Mouse (Mus musculus): ENCODE measurements around the gene Ubxn7.

The Ubxn7 gene

DNA sequence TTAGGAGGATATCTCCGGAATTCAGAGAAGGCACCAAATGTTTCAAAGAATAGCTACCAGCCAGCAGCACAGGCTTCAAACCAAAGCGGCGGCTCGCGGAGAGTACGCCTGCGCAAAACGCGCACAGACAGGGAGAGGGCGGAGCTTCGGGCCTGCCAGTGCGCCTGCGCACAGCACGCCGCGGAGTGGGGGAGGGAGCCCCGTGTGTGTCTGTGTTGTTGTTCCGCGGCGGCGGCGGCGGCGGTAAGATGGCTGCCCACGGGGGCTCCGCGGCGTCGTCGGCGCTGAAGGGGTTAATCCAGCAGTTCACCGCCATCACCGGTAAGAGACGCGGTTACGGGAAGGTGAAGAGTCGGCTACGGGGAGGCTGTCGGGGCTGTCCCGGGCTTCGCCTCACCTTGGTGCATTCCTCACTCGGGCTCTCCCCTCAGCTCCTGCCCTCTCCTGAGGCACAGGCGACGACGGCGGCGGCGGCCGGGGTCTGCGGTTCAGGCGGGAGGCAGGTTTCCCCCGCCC, at the start of gene Ubxn7:
Gene Ubxn7 (plus strand): TSS at position 218 of the 516 bp plus-strand sequence.
- in situ Hi-C loops (cut with MboI; ENCODE audit: low pct_unique_long_range_greater_than_20kb in 1 of 2, low sequenced_read_pairs in 2 of 2, unreplicated experiment in 1 of 2) = no loop called here

- in situ Hi-C loops (cut with MboI; ENCODE audit: low pct_unique_long_range_greater_than_20kb in 1 of 2, low sequenced_read_pairs in 2 of 2, unreplicated experiment in 1 of 2) = loop anchor here in 1 of 2 experiments (25.0 kb wide), 1 partner anchor 330 kb away; the partner anchor contains the start of gene Tfrc
These were observed 49.4 kb upstream of the Ubxn7 start for GRCm38 (mm10) chr16:32282608-32283007.

GRCm38 (mm10) chr16:32291821-32292220, 40.2 kb upstream of the Ubxn7 start:
- in situ Hi-C loops (cut with MboI; ENCODE audit: low pct_unique_long_range_greater_than_20kb in 1 of 2, low sequenced_read_pairs in 2 of 2, unreplicated experiment in 1 of 2) = loop anchor here in 1 of 2 experiments (25.0 kb wide), 1 partner anchor 320 kb away; the partner anchor contains the start of gene Tfrc

- in situ Hi-C loops (cut with MboI; ENCODE audit: low pct_unique_long_range_greater_than_20kb in 1 of 2, low sequenced_read_pairs in 2 of 2, unreplicated experiment in 1 of 2) = loop anchor here in 1 of 2 experiments (25.0 kb wide), 1 partner anchor 313 kb away; the partner anchor contains the start of gene Tfrc
These were observed 32.4 kb upstream of the Ubxn7 start for GRCm38 (mm10) chr16:32299617-32300016.

DNA sequence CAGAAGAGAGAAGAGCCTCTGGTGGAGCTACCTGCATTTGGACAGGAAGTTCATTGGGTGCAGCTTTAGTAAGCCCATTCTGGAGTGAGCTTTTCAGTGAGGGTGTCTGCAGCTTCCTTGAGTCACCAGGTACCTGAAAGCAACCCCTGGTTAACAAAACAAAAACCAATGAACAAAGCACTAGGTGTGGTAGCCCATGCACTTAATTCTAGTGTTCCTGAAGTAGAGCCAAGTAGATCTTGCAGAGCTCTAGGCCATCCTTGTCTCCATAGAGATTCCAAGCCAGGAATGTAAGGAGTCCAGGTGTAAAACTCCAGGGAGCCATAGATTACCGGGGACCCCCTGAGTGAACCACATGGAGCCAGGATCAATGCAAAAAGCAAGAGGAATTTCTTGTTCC, 29.0 kb upstream of the Ubxn7 start:
- in situ Hi-C loops (cut with MboI; ENCODE audit: low pct_unique_long_range_greater_than_20kb in 1 of 2, low sequenced_read_pairs in 2 of 2, unreplicated experiment in 1 of 2) = no loop called here

- in situ Hi-C loops (cut with MboI; ENCODE audit: low pct_unique_long_range_greater_than_20kb in 1 of 2, low sequenced_read_pairs in 2 of 2, unreplicated experiment in 1 of 2) = no loop called here
These were observed 28.2 kb upstream of the Ubxn7 start for GRCm38 (mm10) chr16:32303886-32304285.

GRCm38 (mm10) chr16:32311970-32312369, 20.1 kb upstream of the Ubxn7 start:
- in situ Hi-C loops (cut with MboI; ENCODE audit: low pct_unique_long_range_greater_than_20kb in 1 of 2, low sequenced_read_pairs in 2 of 2, unreplicated experiment in 1 of 2) = no loop called here

- in situ Hi-C loops (cut with MboI; ENCODE audit: low pct_unique_long_range_greater_than_20kb in 1 of 2, low sequenced_read_pairs in 2 of 2, unreplicated experiment in 1 of 2) = no loop called here
These were observed 19.7 kb upstream of the Ubxn7 start for GRCm38 (mm10) chr16:32312386-32312785.

DNA sequence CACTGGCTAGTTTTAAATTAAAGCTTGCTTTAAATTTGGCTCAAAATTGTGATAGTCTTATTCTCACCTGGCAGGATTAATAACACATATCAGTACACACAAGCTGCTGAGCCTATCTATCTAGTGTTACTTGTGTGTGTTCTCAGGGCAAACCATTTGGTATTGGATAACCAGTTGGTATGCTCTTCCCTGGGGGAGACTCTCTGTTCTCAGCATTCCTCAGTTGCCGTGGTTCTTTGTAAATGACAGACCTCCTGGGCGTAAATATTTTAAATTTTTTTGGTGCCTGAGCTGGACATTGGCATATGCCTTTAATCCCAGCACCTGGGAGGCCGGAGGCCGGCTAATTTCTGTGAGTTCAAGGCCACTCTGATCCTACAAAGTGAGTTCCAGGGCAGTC, 19.2 kb upstream of the Ubxn7 start:
- in situ Hi-C loops (cut with MboI; ENCODE audit: low pct_unique_long_range_greater_than_20kb in 1 of 2, low sequenced_read_pairs in 2 of 2, unreplicated experiment in 1 of 2) = no loop called here

GRCm38 (mm10) chr16:32316601-32317000, 15.5 kb upstream of the Ubxn7 start:
- in situ Hi-C loops (cut with MboI; ENCODE audit: low pct_unique_long_range_greater_than_20kb in 1 of 2, low sequenced_read_pairs in 2 of 2, unreplicated experiment in 1 of 2) = no loop called here

DNA sequence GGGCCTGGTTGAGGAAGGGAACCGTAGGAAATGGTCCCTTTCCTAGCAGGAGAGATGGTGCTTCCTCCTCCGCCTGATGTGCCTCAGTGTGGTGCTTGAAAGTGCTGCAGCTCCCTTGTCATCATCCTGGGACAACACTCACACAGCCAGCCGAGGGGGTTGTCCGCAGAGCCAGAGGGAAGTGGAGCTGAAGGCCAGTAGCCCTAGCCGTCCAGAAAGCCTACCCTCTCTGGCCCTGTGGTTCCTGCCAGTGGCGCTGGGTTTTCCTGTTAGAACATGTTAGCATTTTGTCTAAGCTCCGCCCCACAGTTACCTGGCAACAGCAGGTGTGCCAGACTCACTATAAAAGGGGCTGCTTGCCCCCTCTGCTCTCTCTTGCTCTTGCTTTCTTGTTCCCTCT, 8.1 kb upstream of the Ubxn7 start:
- in situ Hi-C loops (cut with MboI; ENCODE audit: low pct_unique_long_range_greater_than_20kb in 1 of 2, low sequenced_read_pairs in 2 of 2, unreplicated experiment in 1 of 2) = no loop called here

DNA sequence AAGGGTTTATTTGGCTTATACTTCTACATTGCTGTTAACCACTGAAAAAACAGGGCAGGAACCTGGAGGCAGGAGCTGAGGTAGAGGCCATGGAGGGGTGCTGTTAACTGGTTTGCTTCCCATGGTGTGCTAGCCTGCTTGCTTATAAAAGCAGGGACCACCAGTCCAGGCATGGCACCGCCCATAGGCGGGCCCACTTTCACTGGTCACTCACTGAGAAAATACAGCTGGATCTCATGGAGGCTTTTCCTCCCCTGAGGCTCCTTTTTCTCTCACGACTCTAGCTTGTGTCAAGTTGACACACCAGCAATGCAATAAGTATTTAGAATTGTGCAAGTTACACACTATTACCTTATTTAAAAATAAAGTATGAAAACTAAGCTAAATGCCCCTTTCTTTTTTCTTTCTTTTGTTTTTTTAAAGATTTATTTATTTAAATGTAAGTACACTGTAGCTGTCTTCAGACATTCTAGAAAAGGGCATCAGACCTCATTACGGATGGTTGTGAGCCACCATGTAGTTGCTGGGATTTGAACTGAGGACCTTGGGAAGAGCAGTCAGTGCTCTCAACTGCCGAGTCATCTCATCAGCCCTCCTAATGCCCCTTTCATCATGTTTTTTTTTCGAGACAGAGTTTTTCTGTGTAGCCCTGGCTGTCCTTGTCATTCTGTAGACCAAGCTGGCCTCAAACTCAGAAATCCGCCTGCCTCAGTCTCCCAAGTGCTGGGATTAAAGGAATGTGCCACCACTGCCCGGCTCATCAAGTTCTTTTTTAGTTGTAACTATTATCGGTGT, 984 bp upstream of the Ubxn7 start:
- in situ Hi-C loops (cut with MboI; ENCODE audit: low pct_unique_long_range_greater_than_20kb in 1 of 2, low sequenced_read_pairs in 2 of 2, unreplicated experiment in 1 of 2) = no loop called here

- in situ Hi-C loops (cut with MboI; ENCODE audit: low pct_unique_long_range_greater_than_20kb in 1 of 2, low sequenced_read_pairs in 2 of 2, unreplicated experiment in 1 of 2) = no loop called here
These were observed 777 bp downstream of the Ubxn7 start for GRCm38 (mm10) chr16:32332556-32333511.

DNA sequence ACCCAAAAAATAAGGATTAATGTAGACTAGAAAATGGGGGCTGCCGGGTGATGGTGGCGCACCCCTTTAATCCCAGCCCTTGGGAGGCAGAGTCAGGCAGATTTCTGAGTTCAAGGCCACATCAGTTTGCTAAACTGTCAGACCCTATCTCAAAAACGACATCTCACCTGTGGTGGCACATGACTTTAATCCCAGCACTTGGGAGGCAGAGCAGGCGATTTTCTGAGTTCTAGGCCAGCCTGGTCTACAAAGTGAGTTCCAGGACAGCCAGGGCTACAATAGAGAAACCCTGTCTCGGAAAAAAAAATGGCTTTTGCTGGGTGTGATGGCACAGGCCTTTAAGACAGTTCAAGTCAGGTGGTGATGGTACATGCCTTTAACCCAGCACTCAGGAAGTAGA, 3.1 kb downstream of the Ubxn7 start:
- in situ Hi-C loops (cut with MboI; ENCODE audit: low pct_unique_long_range_greater_than_20kb in 1 of 2, low sequenced_read_pairs in 2 of 2, unreplicated experiment in 1 of 2) = no loop called here

- in situ Hi-C loops (cut with MboI; ENCODE audit: low pct_unique_long_range_greater_than_20kb in 1 of 2, low sequenced_read_pairs in 2 of 2, unreplicated experiment in 1 of 2) = no loop called here
These were observed 4.1 kb downstream of the Ubxn7 start for GRCm38 (mm10) chr16:32336026-32336780.

GRCm38 (mm10) chr16:32337001-32337400, 4.9 kb downstream of the Ubxn7 start:
- in situ Hi-C loops (cut with MboI; ENCODE audit: low pct_unique_long_range_greater_than_20kb in 1 of 2, low sequenced_read_pairs in 2 of 2, unreplicated experiment in 1 of 2) = no loop called here

DNA sequence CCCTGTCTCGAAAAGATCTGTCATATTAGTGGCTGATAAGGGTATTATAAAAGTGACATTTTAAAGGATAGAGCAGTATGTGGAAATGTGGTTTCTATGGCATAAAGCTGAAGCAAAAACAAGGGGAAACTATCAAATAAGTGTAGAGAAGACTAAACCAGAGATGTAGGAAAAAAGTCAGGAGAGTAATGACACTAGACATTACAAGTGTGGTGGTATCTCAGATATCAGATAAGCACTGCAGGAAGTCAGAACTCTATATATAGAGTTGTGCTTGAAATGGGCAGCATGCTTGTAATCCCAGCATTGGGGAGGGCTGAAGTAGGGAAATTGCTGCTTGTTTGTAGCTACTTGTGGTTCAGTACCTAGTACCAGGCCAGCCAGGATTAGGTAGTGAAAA, 8.4 kb downstream of the Ubxn7 start:
- in situ Hi-C loops (cut with MboI; ENCODE audit: low pct_unique_long_range_greater_than_20kb in 1 of 2, low sequenced_read_pairs in 2 of 2, unreplicated experiment in 1 of 2) = no loop called here

DNA sequence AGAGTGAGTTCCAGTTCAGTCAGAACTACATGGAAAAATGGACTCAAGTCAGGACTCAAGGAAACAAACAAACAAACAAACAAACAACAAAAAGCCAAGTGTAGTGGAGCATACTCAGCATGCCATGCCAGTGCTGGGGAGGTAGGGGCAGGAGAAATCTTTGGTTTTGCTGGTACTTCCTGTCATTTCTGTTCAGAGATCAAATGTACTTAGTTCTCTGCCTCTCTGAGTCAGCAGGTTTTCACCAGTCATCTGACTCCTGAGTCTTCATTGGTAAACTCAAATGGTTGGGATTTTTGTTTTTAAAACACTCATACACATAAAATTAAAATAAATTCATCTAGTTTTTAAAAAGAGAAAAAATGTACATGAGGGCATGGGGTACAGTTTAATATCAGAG, 13.5 kb downstream of the Ubxn7 start:
- in situ Hi-C loops (cut with MboI; ENCODE audit: low pct_unique_long_range_greater_than_20kb in 1 of 2, low sequenced_read_pairs in 2 of 2, unreplicated experiment in 1 of 2) = no loop called here

Measured in mouse embryonic stem cell (cell line).